Mouse (Mus musculus) adrenal gland, adult 18-20 months (tissue): ENCODE results near the gene Gm7534. TPM values are rescaled to one million over a fixed set of nuclear protein-coding genes. Genes with fewer than 3 reads are reported as not detected.

ENCODE experiments used
- DNase-seq, 2 experiments: peaks; one replicate each; pipeline ENCODE4 v3.0.0; 2021 to 2022; ENCODE audit warnings: low spot score in 2 of 2
- total RNA-seq, 2 experiments: library from RNA; stranded (reverse); gene quantifications; 1 replicate in 1 of 2; 2 replicates in 1 of 2; pipeline ENCODE4 v1.2.3; 2021

Gm7534 gene
- total RNA-seq, 2 experiments from 2014 or later = not detected

DNA sequence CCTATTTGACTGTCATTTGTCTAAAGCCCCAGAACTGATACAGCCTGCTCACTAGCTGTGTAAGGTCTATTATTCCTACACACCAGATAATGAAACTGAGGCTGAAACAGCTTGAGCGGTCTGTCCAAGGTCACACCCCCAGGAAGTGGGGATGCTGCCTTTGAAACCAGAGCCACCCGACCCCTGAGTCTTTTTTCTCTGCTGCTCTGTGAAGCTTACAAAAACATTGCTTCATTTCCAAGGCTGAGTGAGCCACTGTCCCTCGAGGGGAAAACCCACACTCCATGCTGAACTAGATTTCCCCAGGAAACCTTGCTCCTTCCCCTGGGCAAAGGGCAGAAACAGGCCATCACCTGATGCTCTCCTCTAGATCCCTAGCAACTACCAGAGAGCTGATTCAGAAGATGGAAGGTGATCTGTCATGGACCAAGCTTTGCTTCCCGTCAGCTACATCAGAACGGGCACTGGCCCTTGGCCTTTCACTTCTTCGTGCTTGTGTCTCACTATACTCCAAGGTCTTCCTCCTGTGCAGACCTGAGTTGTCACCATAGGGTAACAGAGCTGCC lies 3.8 kb upstream of the Gm7534 start:
- DNase-seq = no peak

DNA sequence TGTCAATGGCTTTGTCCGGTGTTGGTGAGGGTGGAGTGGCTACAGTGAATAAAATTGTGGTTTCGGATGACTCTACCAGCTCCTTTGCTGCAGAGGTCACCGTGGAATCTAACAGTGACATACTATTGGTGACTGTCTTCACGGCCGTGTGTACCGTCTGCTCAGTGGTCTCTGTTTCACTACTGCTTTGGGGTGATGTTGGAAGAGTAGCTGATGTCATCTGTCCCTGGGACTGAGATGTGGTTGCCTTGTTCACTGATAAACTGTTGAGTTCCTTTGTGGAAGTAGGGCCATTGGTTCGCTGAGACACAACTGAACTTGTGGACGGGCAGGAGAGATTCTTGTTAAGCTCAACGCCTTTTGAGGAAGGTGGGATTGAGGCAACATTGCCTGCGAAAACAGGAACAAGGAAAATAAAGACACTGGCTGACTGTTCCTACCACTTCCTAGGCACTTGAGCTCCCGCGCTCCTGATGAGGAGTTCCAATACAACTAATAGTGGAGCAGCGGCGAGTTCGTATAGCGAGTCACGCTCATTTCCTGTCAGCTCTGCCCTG lies 614 bp upstream of the Gm7534 start:
- no peak for DNase-seq

DNA sequence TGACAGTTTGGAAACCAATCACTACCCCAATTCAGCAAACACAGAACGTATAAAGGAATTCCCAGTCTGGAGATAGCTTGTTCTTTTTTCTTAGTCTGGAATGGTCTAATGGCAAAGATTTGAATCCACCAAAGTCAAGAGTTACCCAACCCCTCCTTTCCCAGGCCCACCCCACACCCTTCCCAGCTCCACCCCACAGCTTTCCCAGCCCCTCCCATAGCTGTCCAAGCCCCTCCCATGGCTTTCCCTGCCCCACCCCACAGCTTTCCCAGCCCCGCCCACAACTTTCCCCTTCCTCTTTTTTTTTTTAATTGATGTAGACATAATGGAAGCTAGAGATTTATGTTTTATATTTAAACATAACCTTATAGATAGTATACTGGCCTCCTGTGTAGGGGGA lies 3.4 kb downstream of the Gm7534 start:
- DNase-seq = no peak

DNA sequence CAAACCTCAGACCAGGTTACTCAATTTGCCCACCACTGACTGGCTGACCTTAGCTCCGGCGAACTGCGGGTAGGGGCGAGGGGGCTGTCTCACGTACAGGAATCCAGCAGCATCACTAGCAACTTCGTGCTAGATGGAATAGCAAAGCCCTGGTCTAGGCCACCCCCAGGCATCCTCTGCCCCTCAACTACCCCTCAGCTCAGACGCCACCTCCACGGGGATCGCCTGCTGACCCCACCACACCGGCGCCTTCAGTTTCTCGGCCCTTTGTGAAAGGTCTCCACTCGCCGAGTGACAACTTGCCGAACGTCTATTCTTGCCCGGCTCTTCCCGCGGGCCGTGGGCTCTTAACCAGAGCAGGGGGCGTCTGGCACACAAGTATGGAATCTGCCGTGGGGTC lies 16.5 kb downstream of the Gm7534 start:
- DNase-seq = no peak

DNA sequence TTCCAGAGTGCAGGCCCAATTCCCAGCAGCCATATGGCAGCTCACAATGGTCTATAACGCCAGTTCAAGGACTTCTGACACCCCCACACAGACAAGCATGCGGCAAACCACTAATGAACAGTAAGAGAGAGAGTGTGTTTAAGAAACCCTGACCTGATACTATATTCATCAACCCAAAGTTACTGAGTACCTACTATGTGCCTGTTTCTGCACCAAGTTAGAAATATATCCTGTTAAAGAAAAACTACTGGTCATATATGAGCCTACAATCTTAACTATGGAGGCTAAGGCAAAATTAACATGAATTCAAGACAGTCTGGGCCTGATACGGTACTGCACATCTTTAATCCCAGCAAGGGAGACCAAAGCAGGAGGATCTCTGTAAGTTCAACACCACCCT lies 17.2 kb downstream of the Gm7534 start:
- no peak for DNase-seq

DNA sequence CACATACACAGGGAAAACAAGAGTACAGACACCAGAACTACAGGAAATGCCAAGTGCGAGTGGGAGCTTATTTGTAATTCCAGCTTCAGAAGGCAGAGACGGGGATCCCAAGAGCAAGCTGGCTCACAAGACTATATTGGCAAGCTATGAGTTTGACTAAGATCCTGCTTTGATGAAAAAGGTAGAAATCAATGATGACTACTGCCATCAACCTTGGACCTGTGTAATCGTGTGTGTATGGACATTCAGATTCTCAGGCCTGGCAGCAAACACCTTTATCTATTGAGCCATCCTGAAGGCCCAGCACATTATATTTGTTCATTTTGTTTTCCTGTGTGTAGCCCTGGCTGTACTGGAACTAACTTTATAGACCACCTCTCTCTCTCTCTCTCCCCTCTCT lies 19.1 kb downstream of the Gm7534 start:
- DNase-seq = no peak

DNA sequence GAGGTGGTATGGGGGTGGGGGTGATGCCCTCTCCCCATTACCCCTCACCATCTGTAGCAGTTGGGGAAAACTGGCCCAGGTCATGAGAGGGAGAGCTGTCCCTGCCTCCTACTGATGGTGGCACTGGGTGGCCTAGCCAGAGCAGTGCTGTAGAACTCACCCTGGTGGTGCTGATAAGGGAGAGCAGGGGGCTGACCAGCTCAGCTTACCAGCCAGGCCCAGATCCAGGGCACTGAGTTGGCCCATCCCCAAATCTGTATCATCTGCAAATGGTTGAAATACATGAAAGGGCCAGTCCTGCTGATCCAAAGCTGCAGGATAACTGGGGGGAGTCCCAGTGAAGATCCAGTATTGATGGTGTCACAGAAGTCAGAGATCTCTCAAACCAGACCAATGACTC lies 21.0 kb downstream of the Gm7534 start:
- no peak for DNase-seq

DNA sequence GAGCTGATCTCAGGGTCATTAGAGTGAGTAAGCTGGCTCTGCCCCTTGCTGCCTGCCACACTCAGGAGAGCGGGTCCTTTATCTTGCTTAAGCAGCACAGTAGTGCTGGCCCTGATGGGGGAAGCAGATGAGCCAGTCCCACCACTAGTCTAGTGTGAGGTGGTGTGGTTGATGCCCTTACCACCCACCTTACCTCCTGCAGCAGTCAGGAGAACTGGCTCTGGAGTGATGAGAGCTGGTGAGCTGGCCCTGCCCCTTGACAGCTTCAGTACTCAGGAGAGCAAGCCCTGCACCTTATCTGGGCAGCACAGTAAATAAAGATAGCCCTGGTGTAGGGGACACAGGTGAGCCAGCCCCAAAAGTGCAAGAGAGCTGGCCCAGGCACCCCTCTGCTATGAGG lies 21.7 kb downstream of the Gm7534 start:
- DNase-seq = no peak

DNA sequence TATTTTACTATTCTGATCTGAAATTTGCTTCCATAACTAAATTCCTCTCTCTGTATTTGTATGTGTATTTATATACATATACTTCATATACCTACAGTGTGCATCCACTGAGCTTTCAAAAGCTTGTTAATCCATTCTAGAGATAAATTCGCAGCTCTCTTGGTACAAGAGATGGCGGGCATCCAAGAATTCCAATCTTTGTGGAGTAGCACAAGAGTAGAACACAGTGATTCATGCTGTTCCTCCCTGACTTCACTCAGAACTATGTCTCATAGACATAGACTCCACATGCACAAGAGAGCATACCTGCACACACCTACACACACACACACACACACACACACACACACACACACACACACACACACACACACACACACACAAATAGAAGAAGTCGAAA lies 30.4 kb downstream of the Gm7534 start:
- no peak for DNase-seq

DNA sequence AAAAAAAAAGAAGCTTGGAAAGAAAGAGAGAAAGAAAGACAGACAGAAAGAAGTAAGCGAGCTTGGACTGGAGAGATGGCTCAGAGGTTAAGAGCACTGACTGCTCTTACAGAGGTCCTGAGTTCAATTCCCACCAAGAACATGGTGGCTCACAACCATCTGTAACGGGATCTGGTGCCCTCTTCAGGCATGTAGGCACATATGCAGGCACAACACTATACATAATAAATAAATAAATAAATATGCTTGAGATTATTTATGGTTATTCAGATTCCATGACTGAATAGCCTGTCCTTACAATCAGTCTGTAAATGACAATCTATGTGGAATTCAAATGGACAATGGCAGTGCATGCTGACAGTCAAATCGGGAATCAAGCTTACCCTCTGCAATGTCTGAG lies 35.9 kb downstream of the Gm7534 start:
- DNase-seq = no peak

DNA sequence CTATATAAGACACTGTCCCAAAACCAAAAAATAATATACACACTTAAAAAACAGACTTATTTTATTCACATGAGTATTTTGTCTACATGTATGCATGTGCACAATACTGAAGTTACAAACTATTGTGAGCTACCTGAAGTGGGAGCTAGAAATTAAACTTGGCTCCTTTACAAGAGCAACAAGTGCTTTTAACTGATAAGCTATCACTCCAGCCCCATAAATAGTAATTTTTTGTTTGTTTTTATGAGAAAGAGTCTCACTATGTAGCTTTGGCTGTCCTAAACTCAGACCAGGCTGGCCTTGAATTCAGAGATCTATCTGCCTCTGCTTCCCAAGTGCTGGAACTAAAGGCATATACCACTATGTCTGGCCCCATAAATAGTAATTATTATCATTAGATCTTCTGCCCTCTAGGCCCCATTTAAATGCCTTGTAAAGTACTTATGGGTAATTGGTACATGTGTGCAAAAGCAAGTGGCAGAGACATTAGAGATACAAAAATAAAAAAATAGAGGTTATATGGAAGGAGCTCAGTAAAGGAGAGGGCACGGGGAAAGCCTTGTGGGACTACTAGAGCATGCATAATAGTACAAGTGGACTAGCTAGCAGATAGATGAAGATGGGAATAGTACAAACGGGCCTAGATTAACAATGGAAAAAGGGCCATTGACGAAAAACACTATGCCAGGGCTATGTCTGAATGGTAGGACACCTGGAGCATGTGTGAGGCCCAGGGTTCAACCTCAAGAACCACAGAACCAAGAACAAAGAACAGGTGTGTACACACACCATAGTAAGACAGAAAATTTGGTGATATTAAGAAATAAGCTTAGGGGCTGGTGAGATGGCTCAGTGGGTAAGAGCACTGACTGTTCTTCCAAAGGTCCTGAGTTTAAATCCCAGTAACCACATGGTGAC lies 37.0 kb downstream of the Gm7534 start:
- no peak for DNase-seq

DNA sequence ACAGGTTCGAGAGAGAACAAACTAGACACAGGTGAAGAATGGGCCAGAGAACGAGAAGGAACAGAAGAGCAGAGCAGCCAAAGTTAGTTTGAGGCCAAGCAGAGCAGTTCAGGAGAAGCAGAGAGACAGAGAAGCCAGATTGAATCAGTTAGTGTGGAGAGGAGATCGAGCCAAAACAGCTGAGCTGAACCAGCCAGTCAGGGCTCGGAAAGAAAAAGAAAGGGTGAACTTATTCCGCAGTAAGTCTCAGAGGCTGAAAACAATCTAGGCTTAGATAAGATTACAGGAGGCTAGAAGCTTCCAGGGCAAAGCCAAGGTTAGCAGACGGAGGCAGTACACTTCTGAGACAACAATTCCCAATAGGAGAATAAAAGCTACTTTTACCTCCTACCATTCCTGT lies 37.8 kb downstream of the Gm7534 start:
- no peak for DNase-seq

DNA sequence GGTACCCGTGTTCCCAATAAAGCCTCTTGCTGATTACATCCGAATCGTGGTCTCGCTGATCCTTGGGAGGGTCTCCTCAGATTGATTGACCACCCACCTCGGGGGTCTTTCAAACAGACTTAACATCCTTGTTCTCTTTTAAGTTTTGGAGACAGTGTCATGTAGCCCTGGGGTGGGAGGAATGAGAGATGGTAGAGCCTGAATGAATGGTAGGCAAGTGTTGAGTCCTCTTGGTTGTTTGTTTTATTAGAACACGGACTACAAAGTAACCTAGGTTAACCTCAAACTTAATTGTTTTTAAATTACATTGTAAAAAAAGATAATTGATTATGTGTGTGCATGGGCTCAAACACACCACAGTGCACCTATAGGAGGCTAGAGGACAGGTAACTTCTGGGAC lies 38.2 kb downstream of the Gm7534 start:
- no peak for DNase-seq

DNA sequence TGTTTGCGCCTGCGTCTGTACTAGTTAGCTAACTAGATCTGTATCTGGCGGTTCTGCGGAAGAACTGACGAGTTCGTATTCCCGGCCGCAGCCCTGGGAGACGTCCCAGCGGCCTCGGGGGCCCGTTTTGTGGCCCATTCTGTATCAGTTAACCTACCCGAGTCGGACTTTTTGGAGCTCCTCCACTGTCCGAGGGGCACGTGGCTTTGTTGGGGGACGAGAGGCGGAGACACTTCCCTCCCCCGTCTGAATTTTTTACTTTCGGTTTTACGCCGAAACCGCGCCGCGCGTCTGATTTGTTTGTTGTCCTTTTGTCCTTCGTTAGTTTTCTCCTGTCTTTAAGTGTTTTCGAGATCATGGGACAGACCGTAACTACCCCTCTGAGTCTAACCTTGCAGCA lies 42.7 kb downstream of the Gm7534 start:
- DNase-seq = peak; percentile 30 to 40

DNA sequence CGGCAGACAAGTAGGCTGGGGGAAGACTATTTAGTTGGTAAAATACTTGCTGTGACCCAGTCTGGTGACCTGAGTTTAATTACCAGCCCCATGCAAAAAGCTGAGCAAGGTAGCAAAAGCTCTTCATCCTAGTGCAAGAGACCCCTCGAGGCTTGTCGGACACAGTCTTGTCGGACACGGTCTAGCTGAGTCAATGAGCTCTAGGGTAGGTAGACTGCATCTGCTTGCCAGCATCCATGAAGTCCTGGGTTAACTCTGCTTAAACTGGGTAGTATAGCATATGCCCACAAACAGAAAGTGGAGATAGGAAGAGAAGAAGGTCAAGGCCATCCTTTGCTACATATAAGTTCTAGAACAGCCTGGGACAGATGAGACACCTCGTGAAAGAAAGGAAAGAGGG lies 44.0 kb downstream of the Gm7534 start:
- no peak for DNase-seq

DNA sequence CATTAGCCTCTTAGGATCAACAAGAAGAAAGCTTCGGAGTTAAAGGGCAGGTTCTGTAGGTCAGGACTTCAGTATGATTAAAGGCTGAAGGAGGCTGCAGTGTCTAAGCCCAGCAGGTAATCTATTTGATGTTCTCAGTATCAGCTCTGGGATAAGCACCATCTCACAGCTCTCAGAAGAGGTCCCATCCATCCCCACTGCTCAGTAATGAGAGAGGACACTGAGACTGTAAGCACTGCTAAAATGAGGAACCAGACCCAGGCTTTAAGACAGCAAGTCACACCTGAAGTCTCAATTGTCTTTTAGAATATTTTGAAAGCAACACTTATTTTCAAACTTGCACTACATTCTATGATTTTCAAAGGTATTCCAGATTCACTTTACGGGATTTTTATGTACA lies 45.2 kb downstream of the Gm7534 start:
- DNase-seq = no peak

DNA sequence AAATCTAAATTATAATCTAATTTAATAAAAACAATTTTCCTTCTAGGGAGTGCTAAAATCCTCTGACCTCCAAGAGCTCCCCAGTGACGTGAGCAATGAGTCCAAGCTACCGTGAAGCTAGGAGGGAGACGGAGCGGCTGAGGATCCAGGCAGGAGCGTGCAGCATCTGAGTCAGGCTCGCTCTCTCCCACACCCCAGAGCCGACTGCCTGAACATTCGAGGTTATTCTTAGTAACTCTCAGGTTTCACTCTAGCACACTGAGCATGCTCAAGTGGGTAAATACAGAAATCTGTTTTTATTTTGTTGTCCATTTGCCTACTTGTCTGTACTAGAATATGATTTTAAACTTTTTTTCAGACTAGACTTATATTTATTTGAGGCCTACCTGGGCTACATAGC lies 46.1 kb downstream of the Gm7534 start:
- DNase-seq = no peak

DNA sequence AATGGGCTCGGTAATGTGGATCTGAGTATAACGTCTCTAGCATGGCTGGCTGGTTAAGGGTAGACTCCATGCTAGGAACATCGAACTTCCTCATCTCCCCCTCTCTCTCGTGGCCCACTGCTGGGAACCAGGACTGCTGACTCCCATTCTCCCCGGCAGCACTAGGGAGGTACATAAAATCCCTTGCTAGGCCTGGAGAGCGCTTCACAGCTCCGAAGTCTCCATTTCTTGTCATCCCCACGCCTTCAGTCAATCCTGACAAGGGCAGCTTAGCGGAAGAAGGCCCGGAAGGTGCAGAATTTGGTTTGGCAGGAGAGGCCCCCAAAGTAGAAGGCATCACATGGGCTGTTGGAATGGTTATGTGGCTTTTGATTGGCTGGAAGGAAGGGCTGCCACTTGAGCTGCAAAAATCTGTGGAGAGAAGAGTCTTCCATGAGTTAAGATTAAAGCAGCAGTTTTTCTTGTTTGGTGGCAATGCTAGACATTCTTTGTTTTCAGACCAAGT lies 46.8 kb downstream of the Gm7534 start:
- no peak for DNase-seq

DNA sequence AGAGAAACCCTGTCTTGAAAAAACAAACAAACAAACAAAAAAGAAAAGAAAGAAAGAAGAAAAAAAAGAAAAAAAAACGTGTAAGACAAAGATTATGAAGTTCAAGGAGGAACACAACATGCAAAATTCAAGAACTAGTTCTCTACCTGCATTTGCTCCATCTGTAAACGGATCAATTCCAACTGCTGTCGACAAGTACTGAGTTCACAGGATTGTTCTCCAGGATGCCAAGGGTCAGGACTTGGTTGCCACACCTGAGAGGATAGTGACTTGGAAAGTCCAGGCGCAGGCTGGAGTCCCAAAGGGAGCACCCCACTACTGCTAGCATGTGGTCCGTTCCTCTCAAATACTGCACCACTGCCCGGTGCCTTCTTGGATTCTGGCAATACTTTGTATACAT lies 47.3 kb downstream of the Gm7534 start:
- DNase-seq = no peak

DNA sequence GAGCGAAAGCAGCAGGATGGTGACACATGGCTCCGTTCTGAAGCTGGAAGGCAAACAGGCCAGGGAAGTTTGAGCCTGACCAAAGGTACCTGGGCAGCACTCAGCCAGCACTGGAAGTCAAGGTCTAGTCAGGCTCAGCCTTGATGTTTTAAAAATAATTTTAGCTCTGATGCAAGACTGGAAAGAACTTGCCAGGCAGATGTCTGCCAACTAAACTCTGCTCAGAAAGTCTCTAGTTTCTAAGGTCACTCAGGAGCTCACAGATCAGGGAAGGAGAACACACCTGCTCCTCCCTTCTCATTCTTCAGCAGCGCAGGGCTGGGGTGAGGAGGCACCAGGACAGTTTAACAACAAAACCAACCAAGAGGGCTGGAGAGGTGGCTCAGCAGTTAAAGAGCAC lies 48.5 kb downstream of the Gm7534 start:
- DNase-seq = peak in 1 of 2 experiments; percentile 13

DNA sequence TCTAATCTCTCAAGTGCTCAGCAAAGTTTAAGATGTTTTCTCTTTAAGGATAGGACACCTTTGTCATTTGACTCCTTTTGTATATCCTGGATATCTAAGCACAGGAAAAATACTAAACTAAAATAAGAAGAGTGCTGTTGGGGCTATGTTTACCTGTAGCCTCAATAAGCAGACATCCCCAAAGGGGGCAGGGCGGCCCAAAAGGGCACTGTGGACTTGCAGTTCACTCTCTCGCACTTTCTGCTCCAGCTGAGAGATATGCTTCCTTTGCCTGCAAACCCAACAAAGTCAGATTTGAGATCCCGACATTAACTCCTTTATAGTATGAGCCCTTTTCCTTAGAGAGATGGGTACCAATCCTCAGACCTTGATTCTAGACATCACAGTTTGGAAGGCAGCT lies 49.1 kb downstream of the Gm7534 start:
- no peak for DNase-seq

DNA sequence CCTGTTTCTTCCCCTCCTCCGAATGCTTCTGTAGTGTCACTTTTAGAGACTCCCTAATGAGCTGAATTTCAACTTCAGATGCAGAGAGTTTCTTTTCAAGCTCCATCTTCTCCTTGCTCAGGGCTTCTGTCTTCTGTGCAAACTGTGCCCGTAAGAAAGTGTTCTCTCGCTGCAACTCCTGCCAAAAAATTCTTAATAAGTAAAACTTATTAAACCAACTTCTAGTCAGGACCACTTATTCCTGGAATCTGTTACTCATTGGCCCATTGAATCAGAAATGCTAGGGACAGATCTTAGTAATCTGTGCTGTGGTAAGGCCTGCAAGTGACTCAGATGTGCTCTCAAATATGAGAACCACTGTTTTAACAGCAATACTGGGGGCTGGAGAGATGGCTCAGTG lies 50.7 kb downstream of the Gm7534 start:
- no peak for DNase-seq
